Mouse (Mus musculus) erythroblast, embryonic 14.5 days (primary cell): ENCODE measurements around the gene Olfr1317. TPM values are rescaled to one million over a fixed set of nuclear protein-coding genes. Genes with fewer than 3 reads are reported as not detected.

Experiments
- H3K27me3 ChIP-seq: 2 replicates; pipeline ENCODE4 v1.6.1; 2012; ENCODE audit warnings: inconsistent platforms; ENCODE audit not compliant: control insufficient read depth
- H3K36me3 ChIP-seq: 2 replicates; pipeline ENCODE4 v1.6.1; 2012; ENCODE audit warnings: mild to moderate bottlenecking, inconsistent platforms; ENCODE audit not compliant: control insufficient read depth
- H3K4me1 ChIP-seq: 2 replicates; pipeline ENCODE4 v1.6.1; 2012; ENCODE audit warnings: inconsistent platforms; ENCODE audit not compliant: control insufficient read depth
- H3K4me3 ChIP-seq: replicated peaks from 2 replicates; pipeline ENCODE3; 2012; ENCODE audit warnings: moderate library complexity, mild to moderate bottlenecking, inconsistent platforms
- H3K9me3 ChIP-seq: 2 replicates; pipeline ENCODE4 v1.6.1; 2012; ENCODE audit warnings: low read length, inconsistent platforms, mixed read lengths; ENCODE audit not compliant: control insufficient read depth
- GATA1 ChIP-seq: IDR thresholded peaks from 2 replicates; pipeline ENCODE4 v1.6.1; 2012; ENCODE audit warnings: low read length, inconsistent platforms, mixed read lengths
- TAL1 ChIP-seq: IDR thresholded peaks from 3 replicates; pipeline ENCODE4 v1.6.1; 2012; ENCODE audit warnings: low read length, inconsistent platforms, mixed read lengths
- polyA plus RNA-seq: library from polyadenylated mRNA; stranded (reverse); fragments of >175 nt; gene quantifications from 2 replicates; pipeline ENCODE4 v1.2.3, GENCODE M21; 2012

The Olfr1317 gene
- polyA plus RNA-seq = 0.03 TPM in 1 of 2 replicates, not detected in the other

GRCm38 (mm10) chr2:112140029-112140428 is at the start of gene Olfr1317:
Olfr1317 (plus strand) TSS chr2:112140329.
- Histone ChIP-seq H3K27me3 (no peaks in the 10 kb centered on the region), H3K4me3 (no peak within 1 kb of the TSS), H3K36me3 (no peaks in the 10 kb centered on the region), H3K9me3 (no peaks in the 10 kb centered on the region), H3K4me1 (no peaks in the 10 kb centered on the region)
- TF ChIP-seq TAL1 (no peak), GATA1 (no peak)

- Histone ChIP-seq H3K9me3 (no peaks in the 10 kb centered on the region), H3K27me3 (no peaks in the 10 kb centered on the region), H3K4me3 (no peak within 1 kb of the TSS), H3K36me3 (no peaks in the 10 kb centered on the region), H3K4me1 (no peaks in the 10 kb centered on the region)
- TF ChIP-seq GATA1 (no peak), TAL1 (no peak)
Observed at GRCm38 (mm10) chr2:112096681-112097080, 43.4 kb upstream of the Olfr1317 start, which contains the start of gene Olfr1314. Olfr1314 (minus strand) TSS chr2:112096781.

DNA sequence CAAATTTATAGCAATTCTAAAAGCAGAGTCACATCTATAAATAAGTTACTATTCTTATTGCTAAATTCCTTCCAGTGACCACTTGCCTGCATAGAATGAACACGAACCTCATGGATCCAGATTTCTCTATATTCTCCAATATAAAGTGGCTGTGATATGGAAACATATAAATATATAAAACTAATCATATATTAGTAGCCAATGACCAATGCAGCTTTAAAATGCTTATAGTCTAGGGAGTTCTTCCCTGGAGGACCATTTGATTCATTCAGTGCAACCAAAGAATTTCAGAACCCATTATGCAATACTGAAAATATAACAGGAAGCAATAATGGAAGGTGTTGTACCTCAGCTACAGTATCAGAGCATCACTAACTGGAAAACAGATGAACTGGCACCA is 24.8 kb upstream of the Olfr1317 start, which contains the start of gene Olfr1315-ps1:
Gene Olfr1315-ps1, minus strand, starts transcription at position 101 of the 400 bp plus-strand sequence.
- Histone ChIP-seq H3K9me3 (no peaks in the 10 kb centered on the region), H3K4me1 (no peaks in the 10 kb centered on the region), H3K4me3 (no peak within 1 kb of the TSS), H3K27me3 (no peaks in the 10 kb centered on the region), H3K36me3 (no peaks in the 10 kb centered on the region)
- TF ChIP-seq TAL1 = no peak
- TF ChIP-seq GATA1 = no peak

GRCm38 (mm10) chr2:112134877-112135276 is 5.3 kb upstream of the Olfr1317 start, which contains the start of gene Olfr1316:
Olfr1316 (minus strand) TSS chr2:112134977.
- no peak within 1 kb of the TSS for H3K4me3 ChIP-seq
- no peaks in the 10 kb centered on the region for H3K4me1 ChIP-seq
- TF ChIP-seq TAL1 (no peak), GATA1 (no peak)
- no peaks in the 10 kb centered on the region for H3K36me3 ChIP-seq
- H3K9me3 ChIP-seq = no peaks in the 10 kb centered on the region
- no peaks in the 10 kb centered on the region for H3K27me3 ChIP-seq

DNA sequence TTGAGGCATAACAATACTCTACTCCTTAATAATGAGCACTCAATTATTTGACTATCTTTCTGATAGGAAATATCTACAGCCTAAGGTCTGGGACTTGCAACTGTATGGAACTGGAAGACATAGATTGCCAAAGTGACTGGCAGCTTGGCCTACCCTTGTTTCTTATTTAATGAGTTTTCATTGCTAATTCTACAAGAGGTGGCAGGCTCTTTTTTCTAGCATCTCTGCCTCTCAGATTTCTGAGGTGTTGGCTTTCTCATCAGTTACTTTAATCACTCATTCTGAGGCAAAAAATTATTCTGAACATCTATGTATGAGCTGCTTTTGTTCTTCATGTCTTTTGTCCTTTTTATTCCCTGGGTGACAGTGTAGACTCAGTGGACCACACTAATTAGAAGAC is 13.8 kb downstream of the Olfr1317 start, which contains the start of gene Olfr1318:
Gene Olfr1318, plus strand, starts transcription at position 301 of the 400 bp plus-strand sequence.
- H3K4me1 ChIP-seq = no peaks in the 10 kb centered on the region
- no peaks in the 10 kb centered on the region for H3K27me3 ChIP-seq
- H3K36me3 ChIP-seq = no peaks in the 10 kb centered on the region
- no peaks in the 10 kb centered on the region for H3K9me3 ChIP-seq
- no peak within 1 kb of the TSS for H3K4me3 ChIP-seq
- TF ChIP-seq GATA1 (no peak), TAL1 (no peak)

Other genes starting within 250 kb of the Olfr1317 start
- not detected in 2 replicates for gene Olfr1306, start 224.1 kb upstream of the Olfr1317 start, polyA plus RNA-seq
- gene Olfr1307, start 190.9 kb upstream of the Olfr1317 start, polyA plus RNA-seq = not detected in 2 replicates
- not detected in 2 replicates for gene Olfr1308, start 175.4 kb upstream of the Olfr1317 start, polyA plus RNA-seq
- gene Olfr1309, start 150.0 kb upstream of the Olfr1317 start, polyA plus RNA-seq = not detected in 2 replicates
- gene Olfr1310, start 127.6 kb upstream of the Olfr1317 start, polyA plus RNA-seq = not detected in 2 replicates
- gene Olfr1311, start 115.9 kb upstream of the Olfr1317 start, polyA plus RNA-seq = not detected in 2 replicates
- not detected in 2 replicates for gene Olfr1312, start 90.1 kb upstream of the Olfr1317 start, polyA plus RNA-seq
- gene Olfr1313, start 62.5 kb upstream of the Olfr1317 start, polyA plus RNA-seq = not detected in 2 replicates
- not detected in 2 replicates for gene Olfr1314, start 43.5 kb upstream of the Olfr1317 start, polyA plus RNA-seq
- not detected in 2 replicates for gene Olfr1315-ps1, start 24.9 kb upstream of the Olfr1317 start, polyA plus RNA-seq
- not detected in 2 replicates for gene Olfr1316, start 5.4 kb upstream of the Olfr1317 start, polyA plus RNA-seq
- gene Olfr1318, start 13.9 kb downstream of the Olfr1317 start, polyA plus RNA-seq = 0.03 TPM in 1 of 2 replicates, not detected in the other
- 0.11 and 0.85 TPM in 2 replicates for gene Lpcat4, start 99.1 kb downstream of the Olfr1317 start, polyA plus RNA-seq
- not detected in 2 replicates for gene Nutm1, start 119.0 kb downstream of the Olfr1317 start, polyA plus RNA-seq
- 1.5 and 1.9 TPM in 2 replicates for gene Nop10, start 121.6 kb downstream of the Olfr1317 start, polyA plus RNA-seq
- 0.24 and 0.47 TPM in 2 replicates for gene Slc12a6, start 125.5 kb downstream of the Olfr1317 start, polyA plus RNA-seq
- gene Gm21985, start 126.0 kb downstream of the Olfr1317 start, polyA plus RNA-seq = not detected in 2 replicates
- 0.78 and 1.1 TPM in 2 replicates for gene Emc4, start 227.7 kb downstream of the Olfr1317 start, polyA plus RNA-seq
- 0.14 and 0.29 TPM in 2 replicates for gene Katnbl1, start 238.9 kb downstream of the Olfr1317 start, polyA plus RNA-seq